Mouse (Mus musculus): ENCODE data around the gene Tmem174. TPM values are rescaled to one million over a fixed set of nuclear protein-coding genes. Genes with fewer than 3 reads are reported as not detected.
A peak's percentile ranks its signal among the peaks of the same experiment; 100 is the strongest.

The Tmem174 gene
- polyA plus RNA-seq, 1 experiment from 2014 or later: not detected

GRCm38 (mm10) chr13:98624506-98624905 lies 12.7 kb downstream of the Tmem174 start:
- Histone ChIP-seq H3K27ac (replicated peaks) (no peak overlapping the region; the same call in 1 of the 2 replicates), H3K36me3 (replicated peaks) (no peaks in the 10 kb centered on the region), H3K9me3 (no peaks in the 10 kb centered on the region), H3K4me3 (no peak overlapping the region), H3K4me1 (peaks cover 9% of the 10 kb centered on the region), H3K27me3 (replicated peaks; ENCODE audit: low read depth, poor library complexity, severe bottlenecking) (no peaks in the 10 kb centered on the region)
- 90% methylated on average over 10 of the region's 10 CpGs for WGBS
- DNase-seq (ENCODE audit: low spot score): no peak

- Histone ChIP-seq H3K4me1 (peaks cover 4% of the 10 kb centered on the region), H3K27me3 (replicated peaks; ENCODE audit: low read depth, poor library complexity, severe bottlenecking) (no peaks in the 10 kb centered on the region), H3K9me3 (no peaks in the 10 kb centered on the region), H3K36me3 (replicated peaks) (no peaks in the 10 kb centered on the region), H3K27ac (replicated peaks) (no peak overlapping the region), H3K4me3 (no peak overlapping the region)
- DNase-seq (ENCODE audit: low spot score): no peak
- 68% methylated on average over 8 of the region's 8 CpGs for WGBS
Observed at GRCm38 (mm10) chr13:98622881-98623549, 14.2 kb downstream of the Tmem174 start.

DNA sequence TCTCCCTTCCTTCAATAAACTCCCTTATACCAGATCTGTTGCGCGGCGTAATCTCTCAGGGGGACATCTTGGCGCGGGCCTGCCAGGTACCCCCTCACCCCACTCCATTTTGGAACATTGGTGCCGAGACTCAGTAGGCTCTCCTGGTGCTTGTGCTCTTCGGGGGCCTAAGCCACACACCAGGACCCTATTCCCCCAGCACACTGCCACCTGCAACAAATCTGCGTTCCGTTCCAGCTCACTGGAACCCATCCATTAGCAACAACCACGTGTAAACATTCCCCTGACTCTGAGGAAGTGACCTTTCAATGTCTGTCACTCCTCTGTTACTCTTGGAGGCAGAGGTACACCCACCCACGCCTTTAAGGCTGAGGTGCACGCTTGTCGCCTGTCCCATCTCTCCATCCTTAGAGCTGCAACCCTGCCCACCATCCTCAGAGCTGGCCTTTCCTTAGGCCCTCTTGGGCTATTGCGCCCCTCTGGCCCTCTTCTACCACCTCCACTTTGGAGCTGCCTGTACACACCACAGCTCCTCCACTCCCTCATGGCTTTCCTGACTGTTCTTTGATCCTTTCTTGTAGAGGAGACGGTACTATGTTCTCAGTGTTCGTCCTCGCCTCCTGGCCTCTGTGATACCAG lies 19.7 kb downstream of the Tmem174 start:
- Histone ChIP-seq H3K27ac (replicated peaks) (no peak overlapping the region), H3K9me3 (peaks cover 13% of the 10 kb centered on the region), H3K27me3 (replicated peaks; ENCODE audit: low read depth, poor library complexity, severe bottlenecking) (no peaks in the 10 kb centered on the region), H3K4me3 (no peak overlapping the region), H3K4me1 (peaks cover 9% of the 10 kb centered on the region), H3K36me3 (replicated peaks) (no peaks in the 10 kb centered on the region)
- no peak for DNase-seq (ENCODE audit: low spot score)
- 74% methylated on average over 17 of the region's 17 CpGs for WGBS

DNA sequence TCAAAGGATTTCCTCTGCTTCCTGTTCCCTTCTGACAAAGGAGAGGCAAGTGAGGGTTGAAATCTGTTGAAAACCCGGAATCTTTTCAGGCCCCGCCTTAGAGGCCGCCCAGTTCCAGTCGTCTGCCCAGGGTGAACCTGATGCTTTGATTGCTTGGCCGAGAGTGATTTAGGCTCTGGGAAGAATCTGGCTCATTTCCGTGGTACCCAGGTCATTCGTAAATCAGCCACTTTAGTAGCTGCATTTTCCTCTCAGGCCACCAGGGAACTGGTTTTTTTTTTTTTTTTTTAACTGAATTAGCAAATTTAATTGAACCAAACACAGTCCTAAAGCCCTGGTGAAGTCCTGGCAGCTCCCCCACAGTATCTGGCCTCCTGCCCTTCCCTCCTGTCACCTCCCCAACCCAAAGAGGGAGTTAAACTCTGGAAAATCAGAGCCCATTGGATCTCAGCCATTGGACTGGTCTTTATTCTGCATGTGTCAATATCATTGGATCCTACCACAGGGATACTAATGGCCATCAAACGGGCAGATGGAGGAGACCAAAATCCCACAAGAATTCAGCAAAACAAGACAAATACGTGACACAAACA lies 29.2 kb downstream of the Tmem174 start:
- Histone ChIP-seq H3K27ac (replicated peaks) (no peak overlapping the region), H3K27me3 (replicated peaks; ENCODE audit: low read depth, poor library complexity, severe bottlenecking) (no peaks in the 10 kb centered on the region), H3K36me3 (replicated peaks) (no peaks in the 10 kb centered on the region), H3K9me3 (peaks cover 3% of the 10 kb centered on the region; the same call in 1 of the 2 replicates), H3K4me1 (0 out of 2 replicates have a peak, but pooled peaks cover 12% of the 10 kb centered on the region), H3K4me3 (no peak overlapping the region)
- WGBS: 69% methylated on average over 9 of the region's 9 CpGs
- DNase-seq (ENCODE audit: low spot score): no peak

GRCm38 (mm10) chr13:98603799-98604198 lies 33.4 kb downstream of the Tmem174 start:
- Histone ChIP-seq H3K27me3 (replicated peaks; ENCODE audit: low read depth, poor library complexity, severe bottlenecking) (no peaks in the 10 kb centered on the region), H3K9me3 (no peaks in the 10 kb centered on the region), H3K27ac (replicated peaks) (no peak overlapping the region), H3K4me3 (no peak overlapping the region), H3K4me1 (peaks cover 19% of the 10 kb centered on the region), H3K36me3 (replicated peaks) (no peaks in the 10 kb centered on the region)
- DNase-seq (ENCODE audit: low spot score): peak; percentile 42
- 80% methylated on average over 11 of the region's 11 CpGs for WGBS

DNA sequence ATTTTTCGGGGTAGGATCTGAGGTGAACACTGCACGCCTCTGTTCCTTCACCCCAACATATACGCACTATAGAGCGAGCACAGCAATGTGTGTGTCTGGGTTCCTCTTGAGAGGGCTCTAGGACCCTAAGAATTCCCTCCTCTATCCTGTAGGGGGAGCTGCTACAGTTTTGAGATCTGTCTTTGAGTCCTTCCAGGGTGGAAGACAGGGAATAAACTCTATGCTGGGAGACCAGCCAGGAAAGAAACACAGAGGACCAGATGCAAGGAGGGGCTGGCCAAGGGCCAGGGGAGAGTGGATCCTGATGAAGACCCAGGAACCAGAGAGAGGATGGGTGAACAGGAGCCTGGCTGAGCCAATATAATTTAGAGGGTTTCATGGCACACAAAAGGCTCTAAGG lies 40.5 kb downstream of the Tmem174 start:
- Histone ChIP-seq H3K27me3 (replicated peaks; ENCODE audit: low read depth, poor library complexity, severe bottlenecking) (peaks cover 17% of the 10 kb centered on the region), H3K27ac (replicated peaks) (no peak overlapping the region), H3K36me3 (replicated peaks) (no peaks in the 10 kb centered on the region), H3K9me3 (no peaks in the 10 kb centered on the region), H3K4me1 (peaks cover 33% of the 10 kb centered on the region), H3K4me3 (no peak overlapping the region)
- DNase-seq (ENCODE audit: low spot score): no peak
- WGBS: 86% methylated on average over 4 of the region's 4 CpGs

- H3K4me1 ChIP-seq: peaks cover 47% of the 10 kb centered on the region
- no peak overlapping the region for H3K4me3 ChIP-seq
- WGBS: 52% methylated on average over 10 of the region's 10 CpGs
- DNase-seq (ENCODE audit: low spot score): peak; percentile 48
- peaks cover 29% of the 10 kb centered on the region for H3K27me3 ChIP-seq (replicated peaks; ENCODE audit: low read depth, poor library complexity, severe bottlenecking)
- H3K9me3 ChIP-seq: no peaks in the 10 kb centered on the region
- no peaks in the 10 kb centered on the region for H3K36me3 ChIP-seq (replicated peaks)
- H3K27ac ChIP-seq (replicated peaks): peak overlapping the region; percentile 65
Observed at GRCm38 (mm10) chr13:98594726-98595141, 42.5 kb downstream of the Tmem174 start.

DNA sequence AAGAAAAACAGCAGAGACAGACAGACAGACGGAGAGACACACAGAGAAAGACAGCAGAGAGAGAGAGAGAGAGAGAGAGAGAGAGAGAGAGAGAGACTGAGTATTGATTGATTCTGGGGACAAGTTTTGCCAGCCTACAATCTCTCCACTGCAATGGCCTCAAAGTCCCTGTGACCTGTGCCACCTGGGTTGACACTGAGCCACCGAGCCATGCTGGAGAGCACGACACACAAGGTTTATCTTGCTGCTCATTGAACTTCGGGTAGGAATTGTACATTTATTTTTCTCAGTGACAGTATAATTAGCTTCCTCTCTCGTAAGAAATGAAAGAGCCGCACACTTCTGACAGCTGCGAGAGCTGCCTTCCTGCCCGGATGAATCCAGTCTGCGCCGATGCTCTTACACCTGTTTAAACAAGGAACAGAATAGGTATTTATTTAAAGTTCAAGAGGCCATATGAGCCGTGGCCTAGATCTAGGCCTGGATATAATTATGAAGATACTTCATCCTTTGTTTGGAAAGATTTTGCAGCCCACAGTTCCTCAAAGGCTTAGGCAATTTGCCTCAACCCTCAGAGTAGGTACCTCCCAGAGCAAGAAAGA lies 43.2 kb downstream of the Tmem174 start:
- peak; percentile 54 for DNase-seq (ENCODE audit: low spot score)
- WGBS: 41% methylated on average over 11 of the region's 11 CpGs
- Histone ChIP-seq H3K4me3 (no peak overlapping the region), H3K9me3 (no peaks in the 10 kb centered on the region), H3K27me3 (replicated peaks; ENCODE audit: low read depth, poor library complexity, severe bottlenecking) (peaks cover 31% of the 10 kb centered on the region), H3K4me1 (peaks cover 54% of the 10 kb centered on the region), H3K27ac (replicated peaks) (peak overlapping the region; percentile 65), H3K36me3 (replicated peaks) (no peaks in the 10 kb centered on the region)

- peak; percentile 32 for DNase-seq (ENCODE audit: low spot score)
- no peaks in the 10 kb centered on the region for H3K9me3 ChIP-seq
- WGBS: 62% methylated on average over 6 of the region's 6 CpGs
- H3K4me3 ChIP-seq: no peak overlapping the region
- H3K27me3 ChIP-seq (replicated peaks; ENCODE audit: low read depth, poor library complexity, severe bottlenecking): peaks cover 56% of the 10 kb centered on the region
- peaks cover 77% of the 10 kb centered on the region for H3K4me1 ChIP-seq
- no peaks in the 10 kb centered on the region for H3K36me3 ChIP-seq (replicated peaks)
- H3K27ac ChIP-seq (replicated peaks): no peak overlapping the region
Observed at GRCm38 (mm10) chr13:98591406-98591805, 45.8 kb downstream of the Tmem174 start.

DNA sequence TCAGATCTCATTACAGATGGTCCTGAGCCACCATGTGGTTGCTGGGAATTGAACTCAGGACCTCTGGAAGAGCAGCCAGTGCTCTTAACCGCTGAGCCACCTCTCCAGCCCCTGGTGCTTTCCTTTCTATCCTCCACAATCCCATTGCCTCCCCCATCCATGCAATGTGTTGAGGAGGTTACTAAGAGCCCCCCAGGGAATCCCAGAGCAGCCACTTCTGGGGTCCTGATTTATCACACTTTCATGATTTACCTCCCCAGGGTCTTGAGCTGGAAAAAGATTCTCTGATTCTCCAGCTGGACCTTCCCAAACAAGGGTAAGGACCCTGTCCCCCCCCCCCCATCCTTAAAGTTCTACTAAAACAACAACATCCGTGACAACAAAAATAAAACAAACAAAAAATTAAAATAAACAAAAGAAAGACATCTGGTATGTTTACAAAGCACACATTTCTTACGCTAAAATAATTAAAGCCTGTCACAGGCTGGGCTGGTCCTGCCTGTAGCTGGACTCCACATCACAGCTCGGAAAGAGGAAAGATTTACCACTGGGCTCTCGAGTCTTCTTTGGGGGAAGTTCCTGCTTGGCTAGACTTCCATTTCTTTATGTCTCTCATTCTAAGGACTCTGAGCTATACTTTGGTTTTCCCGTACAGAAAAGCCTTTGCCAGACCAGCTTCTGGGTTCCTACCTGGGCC lies 46.4 kb downstream of the Tmem174 start:
- no peak overlapping the region for H3K27ac ChIP-seq (replicated peaks)
- no peak for DNase-seq (ENCODE audit: low spot score)
- WGBS: 62% methylated on average over 6 of the region's 6 CpGs
- H3K36me3 ChIP-seq (replicated peaks): no peaks in the 10 kb centered on the region
- no peaks in the 10 kb centered on the region for H3K9me3 ChIP-seq
- H3K27me3 ChIP-seq (replicated peaks; ENCODE audit: low read depth, poor library complexity, severe bottlenecking): peaks cover 61% of the 10 kb centered on the region
- H3K4me3 ChIP-seq: no peak overlapping the region
- peaks cover 81% of the 10 kb centered on the region for H3K4me1 ChIP-seq

GRCm38 (mm10) chr13:98589572-98589971 lies 47.6 kb downstream of the Tmem174 start:
- no peaks in the 10 kb centered on the region for H3K9me3 ChIP-seq
- peaks cover 74% of the 10 kb centered on the region for H3K27me3 ChIP-seq (replicated peaks; ENCODE audit: low read depth, poor library complexity, severe bottlenecking)
- peak overlapping the region; percentile 65; the same call in 1 of the 2 replicates for H3K4me3 ChIP-seq
- no peak for DNase-seq (ENCODE audit: low spot score)
- WGBS: 51% methylated on average over 9 of the region's 9 CpGs
- H3K27ac ChIP-seq (replicated peaks): no peak overlapping the region
- H3K36me3 ChIP-seq (replicated peaks): no peaks in the 10 kb centered on the region
- peaks cover 80% of the 10 kb centered on the region for H3K4me1 ChIP-seq

DNA sequence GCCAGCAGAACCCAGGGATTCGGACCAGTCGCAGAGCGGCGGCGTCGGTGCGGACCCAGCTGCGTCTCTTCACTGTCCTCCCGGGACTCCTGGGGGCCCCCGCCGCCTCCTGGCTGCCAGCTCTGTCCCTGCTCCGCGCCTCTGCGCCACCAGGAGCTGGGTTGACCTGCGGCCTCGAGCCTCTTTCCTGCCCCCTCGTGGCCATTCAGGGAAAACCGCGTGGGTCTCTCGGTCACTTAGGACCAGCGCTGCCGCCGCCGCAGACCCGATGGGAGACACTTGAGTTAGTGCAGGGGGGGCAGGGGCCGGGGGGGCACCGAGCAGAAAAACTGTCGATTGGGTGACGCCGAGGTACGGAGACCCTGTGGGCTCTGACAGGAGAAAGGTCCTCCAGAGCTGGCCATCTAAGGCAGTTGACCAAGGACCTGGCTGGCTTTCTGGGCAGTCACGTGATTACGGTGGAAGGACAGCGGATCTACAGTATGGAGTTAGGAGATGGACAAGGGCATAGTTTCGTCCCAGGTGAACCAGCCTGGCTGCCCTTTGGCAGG lies 48.2 kb downstream of the Tmem174 start:
- H3K9me3 ChIP-seq: no peaks in the 10 kb centered on the region
- peak overlapping the region; percentile 65 for H3K4me3 ChIP-seq
- H3K4me1 ChIP-seq: peaks cover 75% of the 10 kb centered on the region
- DNase-seq (ENCODE audit: low spot score): peak; percentile 93
- H3K27me3 ChIP-seq (replicated peaks; ENCODE audit: low read depth, poor library complexity, severe bottlenecking): peaks cover 79% of the 10 kb centered on the region
- 2% methylated on average over 35 of the region's 35 CpGs for WGBS
- H3K36me3 ChIP-seq (replicated peaks): no peaks in the 10 kb centered on the region
- peak overlapping the region; percentile 83 for H3K27ac ChIP-seq (replicated peaks)
